Mouse (Mus musculus) liver, adult 2 months (tissue): Measurements from ENCODE around the gene Ccdc84.

Source experiments
- CTCF ChIP-seq: fragments of 200-500 bp; IDR thresholded peaks from 2 replicates; pipeline ENCODE4 v1.5.1; 2011; ENCODE audit warnings: low read depth, low read length, control low read depth
- POLR2A ChIP-seq: fragments of 200-500 bp; IDR thresholded peaks from 2 replicates; pipeline ENCODE4 v1.6.1; 2011; ENCODE audit warnings: low read length, control low read depth; ENCODE audit not compliant: insufficient read depth; ENCODE audit errors: extremely low read depth

- TF ChIP-seq CTCF (no peak), POLR2A (no peak)
Measured at GRCm38 (mm10) chr9:44423576-44423975, 5.2 kb upstream of the Ccdc84 start.
